Mouse (Mus musculus) c-Kit-positive CD71-positive TER-119-positive erythroid progenitor cells, embryonic 14.5 days (primary cell): ENCODE measurements around the gene Atp2b2.

Experiments used
- DNase-seq: peaks from one replicate; pipeline ENCODE4 v3.0.0-alpha.2; 2013; ENCODE audit warnings: low spot score

Gene Atp2b2

GRCm38 (mm10) chr6:113941324-113941723, 101.1 kb downstream of the Atp2b2 start:
- no peak for DNase-seq

- no peak for DNase-seq
These were observed 103.0 kb downstream of the Atp2b2 start for GRCm38 (mm10) chr6:113939442-113939841.

- DNase-seq: no peak
These were observed 105.5 kb downstream of the Atp2b2 start for GRCm38 (mm10) chr6:113936811-113937508.

GRCm38 (mm10) chr6:113936111-113936510, 106.3 kb downstream of the Atp2b2 start:
- DNase-seq: no peak

- DNase-seq: no peak
These were observed 107.7 kb downstream of the Atp2b2 start for GRCm38 (mm10) chr6:113934692-113935091.

- no peak for DNase-seq
These were observed 108.9 kb downstream of the Atp2b2 start for GRCm38 (mm10) chr6:113933261-113934151.

- DNase-seq: no peak
These were observed 113.1 kb downstream of the Atp2b2 start for GRCm38 (mm10) chr6:113929191-113929875.

- DNase-seq: no peak
These were observed 119.2 kb downstream of the Atp2b2 start for GRCm38 (mm10) chr6:113923249-113923648.

GRCm38 (mm10) chr6:113920466-113920865, 121.9 kb downstream of the Atp2b2 start:
- no peak for DNase-seq

- no peak for DNase-seq
These were observed 129.7 kb downstream of the Atp2b2 start for GRCm38 (mm10) chr6:113912753-113913152.

GRCm38 (mm10) chr6:113911094-113911493, 131.3 kb downstream of the Atp2b2 start:
- DNase-seq: peak; percentile 3

GRCm38 (mm10) chr6:113910411-113911055, 131.9 kb downstream of the Atp2b2 start:
- no peak for DNase-seq

- no peak for DNase-seq
These were observed 132.6 kb downstream of the Atp2b2 start for GRCm38 (mm10) chr6:113909836-113910235.

GRCm38 (mm10) chr6:113908066-113908465, 134.3 kb downstream of the Atp2b2 start:
- DNase-seq: no peak

- DNase-seq: no peak
These were observed 138.0 kb downstream of the Atp2b2 start for GRCm38 (mm10) chr6:113904406-113904805.

GRCm38 (mm10) chr6:113896023-113896422, 146.4 kb downstream of the Atp2b2 start:
- DNase-seq: no peak

- no peak for DNase-seq
These were observed 148.4 kb downstream of the Atp2b2 start for GRCm38 (mm10) chr6:113894008-113894407.

- no peak for DNase-seq
These were observed 150.2 kb downstream of the Atp2b2 start for GRCm38 (mm10) chr6:113892091-113892674.

GRCm38 (mm10) chr6:113891225-113891967, 151.0 kb downstream of the Atp2b2 start:
- DNase-seq: no peak

- no peak for DNase-seq
These were observed 151.6 kb downstream of the Atp2b2 start for GRCm38 (mm10) chr6:113890858-113891213.
